Mouse (Mus musculus): ENCODE data around the gene Hibadh.

The Hibadh gene

DNA sequence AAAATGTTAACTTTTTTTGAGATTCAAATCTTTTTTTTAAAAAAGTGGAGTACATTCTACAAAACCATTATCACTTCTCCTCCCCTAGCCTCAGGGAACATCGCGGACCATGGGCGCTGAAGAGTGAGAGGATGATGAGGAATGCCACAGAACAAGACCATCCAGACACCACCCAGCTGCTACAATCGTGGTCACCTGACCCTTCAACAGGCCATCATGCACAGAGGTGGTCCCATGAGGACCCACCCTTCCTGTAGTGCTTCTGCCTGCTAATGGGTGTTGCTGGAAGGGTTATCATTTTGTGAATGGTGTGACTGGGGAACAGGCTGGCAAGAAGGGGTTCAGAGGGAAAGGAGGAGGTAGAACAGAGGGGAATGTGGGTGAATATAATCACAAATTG lies 2.9 kb downstream of the Hibadh start:
- DNase-seq, result no peak

DNA sequence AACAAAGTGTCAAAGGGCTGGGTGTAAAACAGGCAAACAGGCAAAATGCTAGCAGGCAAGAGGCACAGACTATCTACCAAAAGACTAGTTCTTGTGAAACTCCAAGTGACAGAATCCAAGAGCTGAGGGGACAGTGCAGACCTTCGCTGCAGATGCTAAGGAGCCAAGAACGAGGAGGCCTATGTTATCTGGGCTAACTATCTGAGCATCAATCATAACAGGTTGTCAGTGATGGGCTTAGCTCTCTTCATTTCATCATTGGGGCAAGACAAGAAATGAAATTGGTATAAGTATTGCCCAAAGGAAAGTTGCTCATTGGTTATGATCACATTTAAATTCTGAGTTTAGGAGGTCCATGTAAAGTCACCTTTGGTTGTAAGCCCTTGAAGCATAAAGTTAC lies 4.8 kb downstream of the Hibadh start:
- DNase-seq, result no peak

DNA sequence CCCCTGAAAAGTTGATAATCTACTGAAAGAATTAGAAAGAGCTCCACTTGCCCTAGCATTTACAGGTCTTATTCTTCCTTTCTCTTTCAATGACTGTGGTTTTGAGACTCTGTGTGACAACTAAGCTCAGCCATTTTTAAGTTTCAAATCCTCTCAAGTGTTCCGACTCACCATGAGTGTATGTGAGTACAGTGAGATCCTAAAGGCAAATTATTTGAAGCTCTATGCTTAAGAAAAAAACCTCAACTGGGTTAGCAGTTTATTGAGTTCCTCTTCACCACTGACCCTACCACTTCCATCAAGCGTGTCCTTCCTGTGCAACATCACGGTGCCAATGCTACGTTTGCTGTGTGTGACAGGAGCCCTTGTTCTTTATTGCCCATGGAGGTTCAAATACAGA lies 9.6 kb downstream of the Hibadh start:
- DNase-seq, result no peak

DNA sequence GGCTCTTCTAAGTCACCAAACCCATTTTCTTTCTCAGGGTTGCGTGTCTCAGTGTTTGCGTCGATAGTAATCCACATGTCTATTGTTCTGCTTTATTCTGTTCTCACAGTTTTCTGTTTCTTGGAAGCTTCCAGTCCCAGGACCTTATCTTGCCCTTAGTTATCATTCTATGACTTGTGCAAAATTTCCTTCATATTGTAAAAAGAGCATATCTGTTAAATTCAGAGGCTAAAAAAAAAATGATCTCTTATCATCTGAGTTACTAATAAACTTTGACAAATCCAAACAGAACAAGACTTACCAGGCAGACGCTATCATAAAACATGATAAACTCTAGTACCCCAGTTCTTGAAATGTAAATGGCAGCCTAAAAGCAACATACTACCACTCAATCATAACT lies 11.0 kb downstream of the Hibadh start:
- no peak for DNase-seq

DNA sequence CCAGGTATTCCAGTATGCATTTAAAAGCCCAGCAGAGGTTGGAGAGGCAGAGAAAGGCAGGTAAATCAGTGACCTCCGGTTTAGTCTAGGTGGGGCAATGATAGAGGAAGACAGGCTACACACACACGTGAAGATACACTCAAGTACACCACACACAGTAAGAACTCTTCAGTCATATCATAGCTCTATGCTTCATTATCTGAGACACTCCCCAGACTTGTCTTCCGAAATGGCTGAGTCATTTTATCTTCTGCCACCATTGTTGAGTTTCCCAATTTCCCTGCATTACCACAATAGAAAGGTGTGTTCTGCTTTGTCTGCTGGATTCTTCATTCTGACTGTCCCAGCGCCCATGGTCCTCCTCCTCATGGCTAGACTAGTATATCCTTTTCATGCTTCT lies 13.5 kb downstream of the Hibadh start:
- DNase-seq, result no peak

DNA sequence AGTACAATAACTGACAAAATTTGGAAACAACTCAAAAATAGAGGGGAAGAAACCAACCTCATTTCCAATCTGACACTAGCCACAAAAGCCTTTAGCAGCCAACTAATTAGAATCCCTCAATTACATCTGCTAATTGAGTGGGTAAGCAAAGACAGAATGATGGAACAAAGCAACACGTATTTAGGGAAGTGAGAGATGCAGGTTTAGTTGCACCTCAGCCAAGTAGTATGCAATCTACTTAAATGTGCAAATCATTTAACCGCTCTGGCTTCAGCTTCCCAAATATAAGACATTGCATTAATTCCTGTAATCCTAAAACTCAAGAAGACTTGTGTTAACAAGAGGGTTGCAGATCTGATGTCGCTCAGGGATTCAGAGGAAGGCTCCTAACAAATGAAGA lies 16.4 kb downstream of the Hibadh start:
- no peak for DNase-seq

DNA sequence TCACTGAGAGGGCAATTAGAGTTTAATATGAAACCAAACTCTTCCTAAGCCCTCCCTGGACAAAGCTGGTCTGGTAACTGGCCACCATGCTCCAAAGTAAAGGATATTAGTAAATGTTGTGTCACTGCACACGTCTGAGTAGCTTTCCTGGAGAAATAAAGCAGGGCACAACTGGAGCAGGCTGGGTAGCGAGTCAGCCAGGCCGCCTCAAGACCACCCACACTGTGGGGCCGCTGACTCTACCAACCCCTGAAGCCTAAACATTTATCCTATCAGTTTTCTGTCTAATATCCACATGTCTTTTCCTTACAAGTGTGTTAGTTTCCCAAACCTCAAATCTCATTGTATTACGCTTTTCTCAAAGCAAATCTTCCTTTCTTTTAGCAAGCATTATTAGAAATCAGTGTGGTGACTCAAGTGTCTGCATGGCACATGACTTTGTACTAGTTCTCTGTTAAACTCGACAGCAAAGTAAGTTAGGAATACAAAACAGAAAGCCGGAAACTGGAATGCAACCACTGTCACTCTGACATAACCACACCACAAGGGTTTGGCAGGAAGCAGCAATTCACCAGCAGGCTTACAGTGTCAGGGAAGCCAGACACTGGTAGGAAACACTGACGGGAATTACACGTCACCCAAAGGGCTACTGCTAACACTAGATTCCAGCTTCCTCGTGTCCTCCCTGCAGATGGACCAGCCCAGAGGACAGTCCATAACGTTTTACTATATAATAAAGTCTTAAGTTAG lies 18.3 kb downstream of the Hibadh start:
- DNase-seq, result no peak

DNA sequence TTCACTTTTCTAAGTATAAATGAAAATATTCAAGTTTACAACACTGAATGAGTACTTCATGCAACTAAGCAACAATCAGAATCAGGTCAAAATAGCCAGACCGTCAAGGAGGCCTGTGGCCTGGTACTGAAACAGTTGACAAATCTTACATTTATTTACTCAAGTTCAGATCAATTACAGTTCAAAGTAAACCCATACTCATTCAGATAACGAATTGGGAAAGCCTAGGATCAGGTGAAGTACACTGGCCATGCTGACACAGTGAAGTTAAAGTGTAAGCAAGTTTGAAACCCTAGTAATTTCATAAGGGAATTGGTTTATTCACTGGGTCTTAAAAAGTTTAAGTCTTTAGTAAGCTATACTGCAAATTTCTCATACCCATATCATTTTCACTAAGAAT lies 20.1 kb downstream of the Hibadh start:
- no peak for DNase-seq

DNA sequence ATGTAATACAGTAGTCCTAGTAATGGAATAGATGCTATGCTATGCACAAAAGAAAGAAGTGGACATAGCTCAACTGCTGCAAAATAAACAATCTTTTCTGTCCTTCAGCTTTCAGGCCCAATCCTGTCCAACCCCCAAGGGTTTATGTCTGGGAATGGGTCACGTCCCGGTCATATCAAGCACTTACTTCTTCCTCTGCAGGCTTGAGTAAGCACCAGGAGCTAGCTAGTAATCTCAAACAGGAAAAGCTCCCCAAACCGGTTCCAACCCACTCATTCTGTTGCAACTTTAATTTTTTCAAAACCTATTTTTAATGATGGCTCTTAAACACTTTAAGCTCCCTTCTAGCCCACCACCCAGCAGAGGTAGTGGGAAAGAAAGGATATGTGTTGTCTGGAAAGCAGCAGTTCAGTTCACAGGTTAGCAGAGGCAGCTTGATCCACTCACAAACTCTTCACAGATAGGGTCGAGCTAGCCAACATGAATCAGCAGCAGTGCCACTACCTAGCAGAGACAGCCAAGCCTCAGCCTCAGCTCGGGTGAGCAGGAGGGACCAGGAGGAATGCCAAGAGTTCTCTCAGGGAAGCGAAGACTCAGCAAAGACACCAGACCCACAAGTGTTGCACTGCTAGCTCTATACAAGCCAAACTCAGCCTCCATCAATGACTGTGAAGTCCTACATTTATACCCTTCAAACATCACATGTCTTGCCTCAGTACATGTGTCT lies 30.4 kb downstream of the Hibadh start:
- no peak for DNase-seq

DNA sequence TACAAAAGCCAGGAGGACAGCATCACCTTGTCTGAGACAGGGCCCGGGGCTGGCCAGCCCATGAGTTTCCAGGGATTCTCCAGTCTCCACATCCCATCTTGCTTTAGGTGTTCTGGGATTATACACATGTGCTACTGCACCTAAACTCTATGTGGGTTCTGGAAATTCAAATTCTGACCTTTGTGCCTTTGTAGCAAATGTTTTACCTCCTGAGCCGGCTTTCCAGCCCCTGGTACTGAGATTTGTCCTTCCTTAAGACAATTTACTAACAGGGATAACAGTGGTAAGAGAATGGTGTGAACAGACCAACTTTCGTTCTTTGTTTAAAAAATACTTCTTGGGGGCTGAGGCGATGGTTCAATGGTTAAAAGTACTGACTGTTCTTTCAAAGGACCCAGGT lies 32.1 kb downstream of the Hibadh start:
- DNase-seq, result no peak

DNA sequence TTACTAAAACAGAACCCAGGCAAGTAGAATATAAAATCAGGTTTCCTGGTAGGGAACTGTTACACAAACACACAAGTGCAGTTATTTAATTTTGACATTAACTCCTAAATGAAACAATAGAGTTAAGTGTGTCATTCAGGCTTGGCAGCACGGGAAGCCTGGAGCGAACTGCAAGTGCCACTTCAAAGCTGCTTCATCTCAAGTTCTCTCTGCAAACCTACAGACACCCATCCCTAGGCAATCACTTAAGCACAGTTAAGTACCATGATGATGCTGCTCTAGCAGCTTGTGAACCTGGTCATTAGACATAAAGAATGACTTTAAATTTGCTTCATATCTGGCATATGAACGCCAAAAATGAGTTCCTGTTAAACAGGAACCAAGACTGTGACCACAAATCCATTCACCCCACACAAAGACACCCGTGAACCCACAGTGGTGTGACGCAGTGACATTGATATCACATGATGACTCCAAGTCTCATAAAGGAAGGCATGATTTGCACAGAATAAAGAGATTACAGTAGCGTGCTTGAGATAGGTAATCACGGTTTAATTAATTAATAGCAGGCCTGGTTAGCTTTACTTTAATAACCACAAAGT lies 33.3 kb downstream of the Hibadh start:
- no peak for DNase-seq

DNA sequence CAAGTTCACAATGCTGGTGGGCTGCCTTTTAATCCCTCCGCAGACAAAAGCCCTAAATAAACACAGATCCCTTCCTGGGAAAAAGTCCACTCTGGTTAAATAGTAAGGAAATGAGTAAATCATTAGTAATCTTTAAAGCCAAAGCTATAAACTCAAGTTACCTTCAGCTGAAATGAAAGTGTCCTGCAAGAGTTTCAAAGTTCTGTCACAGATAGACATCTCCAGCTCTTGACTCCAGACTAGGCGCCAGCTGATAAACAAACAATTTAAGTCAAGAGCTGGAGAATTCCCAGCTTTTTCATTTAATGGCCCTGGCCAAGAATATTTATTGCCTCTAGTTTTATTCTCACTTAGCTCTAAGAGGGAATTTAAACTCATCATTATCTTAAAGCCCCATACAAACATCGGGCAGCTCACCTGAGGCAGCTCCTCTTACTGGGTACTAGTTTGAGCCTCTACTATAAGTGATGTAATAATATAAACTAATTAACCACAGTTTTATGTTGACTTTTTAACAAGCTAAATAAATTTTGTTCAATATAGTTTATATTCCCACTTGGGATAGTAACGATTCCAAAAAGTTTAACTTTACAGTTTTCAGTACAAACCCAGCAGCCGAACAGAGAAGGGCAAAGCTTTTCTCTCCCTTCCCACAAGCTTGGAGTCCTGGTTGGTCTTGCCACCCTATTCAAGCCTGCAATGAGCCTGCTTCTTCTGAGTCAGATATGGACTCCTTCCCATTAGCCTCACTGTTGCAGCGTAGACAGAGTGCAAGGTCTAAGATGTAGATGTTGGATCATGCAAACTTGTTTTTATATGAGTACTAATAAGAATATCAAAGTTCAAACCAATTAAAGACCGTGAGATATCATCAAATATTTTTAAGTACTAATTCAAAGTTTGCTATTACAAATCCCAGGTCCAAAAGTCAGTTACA lies 38.2 kb downstream of the Hibadh start:
- no peak for DNase-seq

DNA sequence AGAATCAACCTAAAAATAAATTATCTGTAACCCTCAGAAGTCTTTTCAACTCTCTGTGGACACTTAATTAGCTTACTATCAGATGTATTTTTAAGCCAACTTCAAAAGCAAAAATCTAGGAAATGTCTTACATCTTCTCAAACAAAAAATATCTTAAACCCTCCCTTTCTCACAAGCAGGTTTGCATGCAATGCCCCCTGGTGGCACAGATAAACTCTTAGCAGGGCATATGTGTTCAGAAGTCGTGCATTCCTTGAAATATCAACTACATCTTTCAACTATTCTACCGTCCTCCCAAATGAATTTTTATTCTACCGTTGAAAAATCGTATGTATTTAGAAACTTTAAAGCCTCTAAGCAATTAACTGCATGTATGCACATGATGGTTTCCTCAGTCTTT lies 39.1 kb downstream of the Hibadh start:
- peak in 1 of 2 experiments; percentile 13 for DNase-seq

DNA sequence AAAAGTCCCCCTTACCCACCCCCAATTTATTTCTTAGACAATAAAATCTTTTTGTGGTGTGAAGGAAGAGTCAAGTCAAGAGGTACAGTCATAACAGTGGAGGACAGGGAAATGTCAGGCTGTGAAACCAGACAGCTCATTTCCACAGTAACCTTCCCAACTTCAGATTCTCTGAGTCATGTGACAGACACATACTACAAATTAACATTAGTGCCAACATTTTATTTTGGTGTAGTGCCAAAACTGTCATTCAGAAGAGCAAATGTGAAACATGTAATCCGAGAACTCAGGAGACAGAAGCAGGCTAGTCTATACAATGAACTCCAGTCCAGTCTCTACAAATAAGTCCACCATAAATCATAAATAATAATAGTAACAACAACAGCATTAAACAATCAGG lies 45.4 kb downstream of the Hibadh start:
- no peak for DNase-seq

DNA sequence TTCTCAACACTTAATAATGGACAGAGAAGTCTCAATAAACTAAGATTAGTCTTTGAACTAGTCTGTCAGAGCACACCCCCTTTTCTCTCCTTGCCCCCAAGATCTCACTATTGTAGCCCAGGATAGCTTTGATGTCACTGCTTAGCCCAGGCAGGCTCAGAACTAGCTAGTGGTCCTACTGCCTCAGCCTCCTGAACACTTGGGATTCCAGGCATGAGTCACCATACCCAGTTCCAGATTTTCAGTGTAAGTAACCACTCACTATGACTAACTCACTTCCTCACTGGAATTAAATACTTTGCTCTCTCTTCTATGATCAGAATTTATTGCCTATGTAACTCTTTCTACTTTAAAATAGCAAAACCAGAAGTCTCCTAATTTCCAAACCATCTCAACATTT lies 53.6 kb downstream of the Hibadh start:
- no peak for DNase-seq

DNA sequence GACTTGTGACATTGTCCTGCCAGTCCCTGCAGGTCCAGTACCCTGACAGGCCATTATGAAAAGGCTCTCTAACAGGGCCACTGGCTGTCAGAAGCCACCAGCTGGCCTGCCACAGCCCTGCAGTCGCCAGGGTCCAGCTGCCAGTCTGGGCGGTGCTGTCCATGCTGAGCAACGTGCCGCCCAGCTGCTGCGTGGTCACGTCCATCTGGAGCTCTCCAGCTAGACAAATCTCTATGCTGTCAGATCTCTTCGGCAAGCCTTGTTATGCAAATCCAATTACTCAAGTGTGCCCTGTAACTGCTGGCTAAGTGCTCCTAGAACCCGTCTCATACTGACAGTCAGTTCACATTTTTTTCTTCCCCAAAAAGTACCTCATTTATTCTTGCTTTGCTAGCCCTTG lies 55.8 kb downstream of the Hibadh start:
- peak in 1 of 2 experiments; percentile 3 for DNase-seq

DNA sequence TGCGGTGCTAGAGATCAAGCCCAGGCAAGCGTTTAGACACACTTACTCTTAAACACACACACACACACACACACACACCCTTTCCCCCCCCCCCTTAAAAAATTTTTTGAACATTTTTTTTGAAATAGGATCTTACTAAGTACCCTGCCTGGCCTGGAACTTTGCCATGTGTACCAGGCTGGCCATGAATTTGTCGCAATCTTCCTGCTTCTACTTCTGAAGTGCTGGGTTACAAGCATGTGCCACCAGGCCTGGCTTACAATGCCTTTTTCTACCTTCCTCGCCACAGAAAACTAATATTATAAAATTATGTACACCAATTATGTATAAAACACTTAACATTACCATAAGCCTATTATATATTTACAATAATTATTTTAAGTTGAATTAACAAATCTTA lies 59.1 kb downstream of the Hibadh start:
- DNase-seq, result no peak

DNA sequence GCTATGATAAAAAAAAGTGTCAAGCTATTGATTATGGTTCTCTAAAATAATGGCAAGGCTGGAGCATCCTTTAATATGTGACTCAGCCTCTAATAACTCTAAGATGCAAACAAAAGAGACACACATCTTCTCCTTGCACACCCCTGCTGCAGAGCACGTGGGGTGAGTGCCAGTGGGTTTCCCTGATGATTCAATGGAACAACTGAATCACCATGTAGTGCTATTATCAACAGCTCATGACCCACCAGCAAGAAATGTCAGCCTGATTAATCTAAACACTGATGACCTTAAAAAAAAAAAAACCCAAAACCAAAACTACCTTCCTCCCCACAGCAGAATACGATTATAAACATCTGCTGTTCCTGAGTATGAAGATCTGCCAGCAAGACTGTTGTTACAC lies 61.9 kb downstream of the Hibadh start:
- no peak for DNase-seq

DNA sequence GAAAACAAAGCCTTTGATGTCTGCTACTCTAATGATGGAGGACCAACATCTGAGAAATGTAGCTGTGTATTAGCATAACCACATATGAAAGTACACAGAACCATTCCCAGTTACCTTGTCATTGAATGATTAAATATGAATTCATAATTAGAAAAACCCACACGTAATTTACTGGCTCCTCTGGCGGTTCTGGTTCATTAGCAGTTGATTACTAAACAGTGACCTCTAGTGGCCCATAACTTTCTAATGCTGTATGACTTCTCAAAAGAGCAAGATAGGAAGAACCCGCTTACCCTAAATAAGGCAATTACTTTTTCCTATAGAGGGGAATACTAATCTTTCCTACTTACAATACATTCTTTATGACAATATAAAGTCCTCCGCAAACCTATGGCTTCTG lies 62.9 kb downstream of the Hibadh start:
- DNase-seq, result no peak

DNA sequence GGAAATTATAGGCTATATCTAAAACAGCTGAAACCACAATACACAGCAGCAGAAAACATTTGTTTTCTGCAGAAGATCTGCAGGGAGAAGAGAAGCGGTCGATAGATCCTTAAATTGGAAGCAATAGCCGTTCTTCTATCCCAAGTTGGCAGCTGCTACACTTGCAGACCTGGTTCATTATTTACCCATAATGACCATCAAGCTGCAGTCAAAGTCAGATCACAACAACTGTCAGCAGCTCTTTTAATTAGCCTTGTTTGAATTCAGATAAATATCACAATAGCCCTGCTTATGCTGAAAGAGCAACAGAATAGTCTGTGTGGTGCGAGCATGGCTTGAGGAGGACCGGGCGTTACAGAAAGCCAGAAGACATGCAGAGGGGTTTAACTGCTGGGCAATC lies 71.5 kb downstream of the Hibadh start:
- DNase-seq, result no peak

DNA sequence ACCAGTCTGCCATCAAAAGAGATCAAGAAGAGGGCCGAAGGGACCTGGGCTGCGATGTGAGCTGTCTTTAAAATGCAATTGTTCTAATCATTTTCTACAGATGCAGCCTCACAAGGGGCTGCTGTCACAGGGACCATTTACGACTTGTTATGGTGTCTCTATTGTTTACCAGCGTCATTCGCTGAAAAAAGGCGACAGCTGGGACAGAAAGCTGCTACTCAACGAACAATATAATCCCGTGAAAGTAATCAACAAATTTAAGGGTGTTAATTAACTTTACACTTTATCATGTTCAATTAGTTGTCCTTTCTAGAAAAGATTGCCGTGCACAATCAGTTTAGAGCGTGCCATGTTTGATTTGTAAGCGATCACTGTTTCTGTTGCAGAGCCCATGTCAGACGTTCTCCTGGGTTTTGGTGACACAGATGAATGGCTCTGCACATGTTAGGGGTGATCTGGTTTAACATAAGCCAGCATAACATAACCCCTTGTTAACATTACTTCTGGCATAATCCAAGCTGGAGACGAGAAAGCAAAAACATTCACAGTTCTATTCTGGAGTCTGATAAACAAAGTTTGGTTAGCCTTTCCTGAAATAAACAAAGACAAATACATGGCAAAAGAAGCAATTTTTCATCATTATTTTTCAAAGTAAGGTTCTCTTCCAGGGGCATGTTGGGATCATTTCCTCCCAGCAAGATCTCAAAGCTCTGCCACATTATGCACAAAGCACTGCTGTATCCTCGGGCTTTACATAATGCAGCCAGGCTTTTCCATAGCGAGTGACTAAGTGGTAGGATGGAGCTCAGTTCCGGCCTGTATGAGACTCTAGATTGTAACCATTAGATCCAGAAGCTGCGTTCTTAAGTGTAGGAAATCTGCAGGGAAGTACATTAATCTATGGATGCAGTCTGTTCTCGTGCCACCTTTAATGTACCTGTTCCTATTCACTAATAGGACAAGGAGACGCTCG lies 72.6 kb downstream of the Hibadh start:
- DNase-seq, result no peak

DNA sequence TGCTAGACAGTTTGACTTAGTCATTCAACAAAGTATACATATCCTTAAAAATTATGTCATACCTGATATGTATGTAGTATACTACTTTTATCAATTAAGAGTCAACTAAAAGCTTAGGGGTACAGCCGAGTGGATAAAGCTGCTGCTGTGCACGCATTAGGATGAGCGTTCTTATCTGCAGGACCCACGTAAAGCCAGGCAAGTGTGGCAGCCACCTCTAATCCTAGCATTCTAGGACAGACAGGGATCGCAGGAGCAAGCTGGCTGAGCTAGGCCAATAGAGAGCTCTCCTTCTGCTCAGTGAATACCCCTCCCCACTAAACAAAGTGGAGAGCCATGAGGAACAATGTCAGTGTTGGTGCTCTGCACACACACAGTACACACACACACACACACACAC lies 75.0 kb downstream of the Hibadh start:
- DNase-seq, result no peak

All from cerebellum, postnatal 36 days (tissue).